Mouse (Mus musculus) G1E (cell line): ENCODE data around the gene Mllt6.

ENCODE experiments used
- CTCF ChIP-seq: IDR thresholded peaks from 2 replicates; pipeline ENCODE4 v1.5.1; 2012; ENCODE audit warnings: low read depth, low read length, inconsistent platforms, mixed read lengths
- GATA1 ChIP-seq: IDR thresholded peaks from 2 replicates; pipeline ENCODE4 v1.6.1; 2012; ENCODE audit warnings: borderline replicate concordance, low read length, inconsistent platforms, mixed read lengths

DNA sequence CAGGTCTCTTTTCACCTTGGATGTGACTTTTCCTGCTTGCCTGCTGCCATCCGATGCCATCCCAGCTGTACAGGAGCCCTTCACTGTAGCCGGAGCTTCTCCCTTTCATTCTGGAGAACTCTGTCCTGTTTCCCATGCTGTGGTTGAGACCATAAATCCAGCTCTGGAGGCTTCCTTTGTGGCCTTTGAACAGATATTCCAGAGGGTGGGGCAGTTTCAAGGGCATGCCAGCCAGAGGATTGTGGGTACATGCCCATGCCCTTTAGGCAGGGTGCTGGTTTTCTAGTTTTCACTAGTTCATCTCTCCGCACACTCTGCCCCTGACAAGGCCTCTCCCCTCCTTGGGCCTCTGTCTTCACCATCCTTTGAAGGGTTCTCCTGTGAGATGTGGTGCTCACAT is 23.8 kb downstream of the Mllt6 start:
- TF ChIP-seq CTCF (no peak), GATA1 (no peak)
